Mouse (Mus musculus): ENCODE results near the gene Actg2. TPM values are rescaled to one million over a fixed set of nuclear protein-coding genes. Genes with fewer than 3 reads are reported as not detected.

Actg2 gene
- polyA plus RNA-seq, 1 experiment from 2014 or later = 2.2 TPM

GRCm38 (mm10) chr6:83488200-83488599, 47.9 kb downstream of the Actg2 start:
- Histone ChIP-seq H3K4me2 (no peak overlapping the region), H3K4me3 (no peak overlapping the region), H3K27me3 (replicated peaks) (no peaks in the 10 kb centered on the region), H3K36me3 (replicated peaks) (peaks cover 31% of the 10 kb centered on the region), H3K4me1 (no peaks in the 10 kb centered on the region), H3K9ac (no peak overlapping the region), H3K9me3 (no peaks in the 10 kb centered on the region), H3K27ac (no peak overlapping the region)
- no peak for ATAC-seq (replicated peaks)
- 92% methylated on average over 5 of the region's 5 CpGs for WGBS

- Histone ChIP-seq H3K36me3 (replicated peaks) (peaks cover 31% of the 10 kb centered on the region), H3K4me3 (no peak overlapping the region), H3K9ac (no peak overlapping the region), H3K9me3 (no peaks in the 10 kb centered on the region), H3K4me1 (no peaks in the 10 kb centered on the region), H3K27ac (no peak overlapping the region), H3K27me3 (replicated peaks) (no peaks in the 10 kb centered on the region), H3K4me2 (no peak overlapping the region)
- WGBS = 89% methylated on average over 4 of the region's 4 CpGs
- ATAC-seq (replicated peaks) = no peak
These were observed 48.8 kb downstream of the Actg2 start for GRCm38 (mm10) chr6:83487298-83487697.

DNA sequence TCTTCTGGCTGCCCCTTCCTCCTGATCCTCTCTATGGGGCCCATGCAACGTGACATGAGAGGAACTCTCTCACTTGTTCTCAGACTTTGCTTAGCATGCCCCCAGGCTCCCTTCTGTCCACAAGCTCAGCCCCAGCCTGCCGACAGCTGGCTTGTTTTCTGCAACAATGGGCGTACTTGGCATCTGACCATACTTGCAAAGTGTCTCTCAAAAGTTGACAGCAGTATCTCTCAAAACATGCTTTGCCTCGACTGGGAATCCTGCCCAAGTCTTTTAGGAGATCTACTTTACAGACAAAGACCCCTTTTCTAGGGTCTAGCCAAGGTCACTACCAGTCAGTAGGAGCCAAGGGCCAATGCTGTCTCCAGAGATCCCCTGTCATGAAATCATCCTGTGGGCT, 50.2 kb downstream of the Actg2 start:
- Histone ChIP-seq H3K4me1 (no peaks in the 10 kb centered on the region), H3K4me3 (no peak overlapping the region), H3K9me3 (no peaks in the 10 kb centered on the region), H3K4me2 (no peak overlapping the region), H3K9ac (no peak overlapping the region), H3K27me3 (replicated peaks) (no peaks in the 10 kb centered on the region), H3K27ac (no peak overlapping the region), H3K36me3 (replicated peaks) (peaks cover 34% of the 10 kb centered on the region)
- 71% methylated on average over 4 of the region's 4 CpGs for WGBS
- no peak for ATAC-seq (replicated peaks)

- Histone ChIP-seq H3K27ac (no peak overlapping the region), H3K4me2 (no peak overlapping the region), H3K27me3 (replicated peaks) (no peaks in the 10 kb centered on the region), H3K9me3 (no peaks in the 10 kb centered on the region), H3K4me3 (no peak overlapping the region), H3K36me3 (replicated peaks) (peaks cover 28% of the 10 kb centered on the region), H3K4me1 (no peaks in the 10 kb centered on the region), H3K9ac (no peak overlapping the region; the same call in 1 of the 2 replicates)
- ATAC-seq (replicated peaks) = no peak
- WGBS = 92% methylated on average over 7 of the region's 7 CpGs
These were observed 52.3 kb downstream of the Actg2 start for GRCm38 (mm10) chr6:83483776-83484175.

- Histone ChIP-seq H3K4me3 (no peak overlapping the region), H3K4me2 (no peak overlapping the region), H3K27ac (no peak overlapping the region), H3K27me3 (replicated peaks) (no peaks in the 10 kb centered on the region), H3K9me3 (no peaks in the 10 kb centered on the region), H3K9ac (no peak overlapping the region), H3K36me3 (replicated peaks) (peaks cover 18% of the 10 kb centered on the region), H3K4me1 (no peaks in the 10 kb centered on the region)
- no peak for ATAC-seq (replicated peaks)
- WGBS = 80% methylated on average over 10 of the region's 10 CpGs
These were observed 53.5 kb downstream of the Actg2 start for GRCm38 (mm10) chr6:83482418-83483085.

- no peaks in the 10 kb centered on the region for H3K27me3 ChIP-seq (replicated peaks)
- H3K4me1 ChIP-seq = no peaks in the 10 kb centered on the region
- WGBS = 94% methylated on average over 6 of the region's 6 CpGs
- no peak overlapping the region for H3K27ac ChIP-seq
- H3K4me3 ChIP-seq = no peak overlapping the region
- H3K9ac ChIP-seq = no peak overlapping the region
- H3K4me2 ChIP-seq = no peak overlapping the region
- ATAC-seq (replicated peaks) = no peak
- peaks cover 11% of the 10 kb centered on the region for H3K36me3 ChIP-seq (replicated peaks)
- no peaks in the 10 kb centered on the region for H3K9me3 ChIP-seq
These were observed 55.9 kb downstream of the Actg2 start for GRCm38 (mm10) chr6:83480019-83480655.

DNA sequence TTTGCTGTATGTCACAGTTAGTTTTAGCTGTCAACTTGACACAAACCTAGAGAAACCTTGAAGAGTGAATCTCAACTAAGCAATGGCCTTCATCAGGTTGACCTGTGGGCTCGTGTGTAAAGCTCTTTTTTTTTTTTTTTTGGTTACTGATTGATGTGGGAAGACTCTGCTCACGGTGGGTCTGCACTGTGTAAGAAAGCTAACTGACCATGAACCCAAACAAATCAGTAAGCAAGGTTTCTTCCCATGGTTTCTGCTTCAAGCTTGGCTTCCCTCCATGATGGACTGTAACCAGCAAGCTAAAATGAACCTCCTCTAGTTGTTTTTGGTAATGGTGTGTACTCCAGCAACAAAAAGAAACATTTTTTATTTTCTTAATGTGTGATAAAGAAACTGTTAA, 56.9 kb downstream of the Actg2 start:
- no peak overlapping the region for H3K9ac ChIP-seq
- no peak overlapping the region for H3K4me2 ChIP-seq
- no peak overlapping the region for H3K4me3 ChIP-seq
- 83% methylated on average over 2 of the region's 2 CpGs for WGBS
- no peaks in the 10 kb centered on the region for H3K27me3 ChIP-seq (replicated peaks)
- no peak for ATAC-seq (replicated peaks)
- no peaks in the 10 kb centered on the region for H3K9me3 ChIP-seq
- no peak overlapping the region for H3K27ac ChIP-seq
- peaks cover 11% of the 10 kb centered on the region for H3K36me3 ChIP-seq (replicated peaks)
- H3K4me1 ChIP-seq = no peaks in the 10 kb centered on the region

GRCm38 (mm10) chr6:83478628-83479027, 57.4 kb downstream of the Actg2 start:
- 95% methylated on average over 7 of the region's 7 CpGs for WGBS
- no peak overlapping the region for H3K27ac ChIP-seq
- H3K27me3 ChIP-seq (replicated peaks) = no peaks in the 10 kb centered on the region
- H3K4me2 ChIP-seq = no peak overlapping the region
- H3K9ac ChIP-seq = no peak overlapping the region
- no peaks in the 10 kb centered on the region for H3K4me1 ChIP-seq
- H3K36me3 ChIP-seq (replicated peaks) = peaks cover 11% of the 10 kb centered on the region
- no peak overlapping the region for H3K4me3 ChIP-seq
- H3K9me3 ChIP-seq = no peaks in the 10 kb centered on the region
- no peak for ATAC-seq (replicated peaks)

GRCm38 (mm10) chr6:83478217-83478616, 57.8 kb downstream of the Actg2 start:
- WGBS = 67% methylated on average over 4 of the region's 4 CpGs

GRCm38 (mm10) chr6:83475431-83475830, 60.6 kb downstream of the Actg2 start:
- no peaks in the 10 kb centered on the region for H3K4me1 ChIP-seq
- WGBS = 79% methylated on average over 7 of the region's 7 CpGs

More at GRCm38 (mm10) chr6:83478217-83478616, 57.8 kb downstream of the Actg2 start:
- peaks cover 11% of the 10 kb centered on the region for H3K36me3 ChIP-seq (replicated peaks)
- no peaks in the 10 kb centered on the region for H3K27me3 ChIP-seq (replicated peaks)
- no peak overlapping the region for H3K9ac ChIP-seq
- no peak overlapping the region for H3K4me3 ChIP-seq
- no peak overlapping the region for H3K27ac ChIP-seq
- H3K4me1 ChIP-seq = no peaks in the 10 kb centered on the region
- H3K9me3 ChIP-seq = no peaks in the 10 kb centered on the region
- no peak for ATAC-seq (replicated peaks)
- no peak overlapping the region for H3K4me2 ChIP-seq

DNA sequence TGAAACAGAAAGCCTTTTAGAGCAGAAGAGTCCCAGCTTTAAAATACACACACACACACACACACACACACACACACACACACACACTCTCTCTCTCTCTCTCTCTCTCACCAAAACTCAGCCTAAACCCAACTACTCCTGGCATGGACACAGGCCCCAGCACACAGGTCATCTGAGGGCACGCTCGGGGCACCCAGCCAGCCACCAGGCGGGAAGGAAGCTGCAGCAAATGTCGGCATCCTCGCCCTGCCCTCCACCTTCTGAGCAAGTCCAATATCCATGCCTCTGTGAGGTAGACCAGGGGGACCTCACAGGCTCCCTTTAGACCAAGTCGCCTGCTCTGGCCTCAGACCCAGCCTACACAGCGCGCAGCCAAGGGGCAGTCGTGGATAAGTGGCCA, 62.8 kb downstream of the Actg2 start:
- H3K9ac ChIP-seq = no peak overlapping the region
- no peaks in the 10 kb centered on the region for H3K4me1 ChIP-seq
- WGBS = 88% methylated on average over 9 of the region's 9 CpGs
- H3K27ac ChIP-seq = no peak overlapping the region
- no peaks in the 10 kb centered on the region for H3K9me3 ChIP-seq
- no peak for ATAC-seq (replicated peaks)
- H3K36me3 ChIP-seq (replicated peaks) = no peaks in the 10 kb centered on the region
- no peak overlapping the region for H3K4me3 ChIP-seq
- no peak overlapping the region for H3K4me2 ChIP-seq
- H3K27me3 ChIP-seq (replicated peaks) = no peaks in the 10 kb centered on the region

More at GRCm38 (mm10) chr6:83475431-83475830, 60.6 kb downstream of the Actg2 start:
- Histone ChIP-seq H3K27ac (no peak overlapping the region), H3K36me3 (replicated peaks) (peaks cover 4% of the 10 kb centered on the region; the same call in 1 of the 2 replicates), H3K27me3 (replicated peaks) (no peaks in the 10 kb centered on the region), H3K4me3 (no peak overlapping the region), H3K9me3 (no peaks in the 10 kb centered on the region), H3K4me2 (no peak overlapping the region), H3K9ac (no peak overlapping the region)
- no peak for ATAC-seq (replicated peaks)

GRCm38 (mm10) chr6:83471739-83472138, 64.3 kb downstream of the Actg2 start:
- no peaks in the 10 kb centered on the region for H3K36me3 ChIP-seq (replicated peaks)
- H3K4me1 ChIP-seq = no peaks in the 10 kb centered on the region
- H3K27me3 ChIP-seq (replicated peaks) = no peaks in the 10 kb centered on the region
- no peaks in the 10 kb centered on the region for H3K9me3 ChIP-seq
- H3K9ac ChIP-seq = no peak overlapping the region
- no peak overlapping the region for H3K4me3 ChIP-seq
- H3K27ac ChIP-seq = no peak overlapping the region
- WGBS = 87% methylated on average over 7 of the region's 7 CpGs
- H3K4me2 ChIP-seq = no peak overlapping the region
- no peak for ATAC-seq (replicated peaks)

DNA sequence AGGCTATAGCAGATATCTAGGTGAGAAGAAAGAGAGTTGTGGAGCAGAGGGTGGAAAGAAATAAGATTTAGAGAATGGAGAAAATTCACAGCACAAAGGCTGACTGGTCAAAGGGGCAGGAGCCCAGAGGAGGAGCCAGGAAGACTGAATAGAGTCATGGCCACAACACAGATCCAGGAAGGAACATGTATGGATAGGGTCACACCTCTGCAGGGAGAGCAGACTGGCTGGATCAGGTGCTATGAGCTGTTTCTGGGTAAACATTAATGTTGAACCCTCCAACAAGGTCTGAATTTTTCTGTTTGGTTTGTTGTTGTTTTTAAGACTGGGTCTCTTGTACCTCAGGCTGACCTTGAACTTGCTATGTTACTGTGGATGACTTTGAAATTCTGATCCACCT, 72.1 kb downstream of the Actg2 start:
- no peak overlapping the region for H3K4me2 ChIP-seq
- no peak for ATAC-seq (replicated peaks)
- H3K4me3 ChIP-seq = no peak overlapping the region
- no peaks in the 10 kb centered on the region for H3K36me3 ChIP-seq (replicated peaks)
- no peaks in the 10 kb centered on the region for H3K4me1 ChIP-seq
- H3K9me3 ChIP-seq = no peaks in the 10 kb centered on the region
- H3K27me3 ChIP-seq (replicated peaks) = no peaks in the 10 kb centered on the region
- H3K9ac ChIP-seq = no peak overlapping the region
- H3K27ac ChIP-seq = no peak overlapping the region
